Mouse (Mus musculus): ENCODE results near the gene Adora1.

Adora1 gene

GRCm38 (mm10) chr1:134215059-134215458, 20.2 kb downstream of the Adora1 start:
- no peak for DNase-seq

GRCm38 (mm10) chr1:134213405-134213804, 21.8 kb downstream of the Adora1 start:
- no peak for DNase-seq

- DNase-seq: no peak
Observed at GRCm38 (mm10) chr1:134212351-134212750, 22.9 kb downstream of the Adora1 start.

DNA sequence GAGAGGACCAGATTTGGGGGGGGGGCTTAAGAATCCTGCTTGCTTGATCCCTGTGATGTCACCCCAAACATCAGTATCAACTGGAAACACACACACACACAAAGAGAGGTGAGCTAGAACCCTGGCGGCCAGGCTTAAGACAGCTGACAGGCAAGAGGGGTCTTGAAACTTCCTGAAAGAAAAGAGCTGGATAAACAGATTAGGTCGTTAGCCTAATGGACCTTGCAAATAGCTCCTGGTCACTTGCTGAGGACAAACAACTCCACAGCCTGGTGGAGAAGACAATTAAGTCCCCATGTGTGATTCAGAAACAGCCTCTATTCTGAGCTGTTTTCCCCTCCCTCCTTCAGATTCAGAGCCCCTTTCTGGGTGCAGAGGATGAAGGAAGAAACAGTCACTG, 23.6 kb downstream of the Adora1 start:
- DNase-seq: no peak

DNA sequence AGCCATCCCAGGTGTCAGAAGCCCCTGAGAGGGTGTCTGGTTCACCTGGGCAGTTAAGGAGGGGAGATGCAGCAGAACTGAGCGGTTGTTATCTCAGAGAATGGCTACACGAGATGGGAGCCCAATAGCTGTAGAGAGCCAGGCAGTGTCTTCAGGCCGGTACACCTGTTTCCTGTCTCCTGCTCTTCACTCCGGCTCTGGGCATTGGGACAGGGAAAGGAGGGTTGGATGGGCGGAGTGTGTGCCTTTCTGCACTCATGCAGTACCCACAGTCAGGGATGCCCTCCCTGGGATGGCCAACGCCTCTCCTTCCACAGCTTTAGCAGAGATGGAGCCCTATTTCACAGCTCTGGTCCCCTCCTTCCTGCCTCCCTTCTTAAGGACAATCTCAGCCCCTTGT, 24.2 kb downstream of the Adora1 start:
- no peak for DNase-seq

DNA sequence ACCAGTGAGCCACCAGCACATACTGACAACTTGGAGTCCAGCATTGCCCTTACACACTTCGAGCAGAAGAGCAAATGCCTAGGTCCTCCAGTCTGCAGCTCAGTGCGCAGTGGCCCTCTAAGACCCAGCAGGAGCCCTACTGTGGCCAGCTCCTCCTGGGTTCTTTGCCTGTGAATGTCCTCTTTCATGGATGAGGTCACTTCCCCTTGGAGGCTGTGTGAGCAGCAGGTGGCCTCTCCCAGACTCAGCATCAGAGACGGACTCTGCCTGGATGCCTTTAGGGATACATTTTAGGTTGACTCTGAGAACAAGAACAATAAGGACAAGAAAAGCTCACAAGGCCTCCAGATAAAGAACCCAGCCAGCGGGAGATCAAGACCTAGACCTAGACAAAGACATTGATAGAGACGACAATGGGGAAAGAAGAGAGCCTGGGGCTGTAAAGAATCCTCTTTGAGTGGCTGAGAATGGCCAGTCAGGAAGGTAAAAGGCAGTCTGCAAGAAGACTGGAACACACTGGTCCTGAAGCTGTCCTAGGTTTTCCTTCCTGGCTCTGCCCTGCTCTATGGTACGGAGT, 25.0 kb downstream of the Adora1 start:
- no peak for DNase-seq

GRCm38 (mm10) chr1:134206085-134206484, 29.1 kb downstream of the Adora1 start:
- no peak for DNase-seq

DNA sequence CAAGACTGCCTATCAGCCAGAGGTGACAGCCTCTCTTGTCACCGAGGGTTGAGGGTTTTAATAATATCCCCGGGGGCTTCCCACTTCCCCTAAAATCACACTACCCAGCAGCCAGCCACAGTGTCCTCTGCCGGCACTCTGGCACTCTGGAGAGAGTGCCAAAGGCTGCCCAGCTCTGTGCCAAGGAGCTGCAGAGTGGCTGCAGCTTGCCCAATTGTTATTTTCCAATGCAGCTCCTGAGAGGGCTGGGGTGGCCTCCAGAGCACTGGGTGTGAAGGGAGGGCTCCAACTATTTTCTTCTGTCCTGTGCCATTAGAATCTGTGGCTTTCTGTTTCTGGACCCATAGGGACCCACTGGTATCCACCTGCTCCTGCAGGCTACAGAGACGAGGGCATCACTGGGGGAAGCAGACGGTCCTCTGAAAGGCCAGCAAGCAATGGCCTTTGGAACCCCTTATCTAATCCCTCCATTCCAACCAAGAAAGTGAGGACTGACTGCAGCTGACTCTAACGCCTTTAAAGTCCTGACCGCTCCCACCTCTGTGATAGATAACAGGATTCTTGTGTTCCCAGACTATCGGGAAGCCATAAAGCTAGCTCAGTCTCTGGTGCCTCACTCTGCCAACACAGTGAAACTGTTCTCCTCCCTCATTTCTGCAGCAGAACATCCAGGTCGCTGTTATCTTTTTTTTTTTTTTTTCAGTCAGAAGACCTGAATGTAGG, 29.8 kb downstream of the Adora1 start:
- no peak for DNase-seq

GRCm38 (mm10) chr1:134204230-134204629, 31.0 kb downstream of the Adora1 start:
- no peak for DNase-seq

GRCm38 (mm10) chr1:134201751-134202420, 33.3 kb downstream of the Adora1 start:
- DNase-seq: peak; percentile 58

GRCm38 (mm10) chr1:134200998-134201686, 34.1 kb downstream of the Adora1 start:
- no peak for DNase-seq

DNA sequence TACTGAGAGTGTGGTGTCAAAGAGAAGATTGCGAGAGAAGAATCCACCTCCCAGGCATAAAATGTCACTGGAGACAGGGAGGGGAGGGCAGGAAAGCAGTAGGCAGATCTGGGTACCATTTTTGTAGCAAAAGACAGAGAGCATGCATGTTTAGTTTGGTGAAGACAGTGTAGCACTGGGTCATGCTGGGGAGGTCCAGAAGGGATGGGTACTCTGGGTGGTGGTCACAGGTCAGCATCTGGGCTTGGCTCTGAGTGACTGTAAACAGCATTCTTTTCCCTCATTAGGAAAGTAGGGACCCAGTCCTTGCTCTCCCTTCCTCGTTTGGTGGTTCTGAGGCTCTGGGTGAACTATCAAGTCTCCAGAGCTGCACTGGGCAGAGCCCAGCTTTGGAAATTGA, 34.8 kb downstream of the Adora1 start:
- no peak for DNase-seq

DNA sequence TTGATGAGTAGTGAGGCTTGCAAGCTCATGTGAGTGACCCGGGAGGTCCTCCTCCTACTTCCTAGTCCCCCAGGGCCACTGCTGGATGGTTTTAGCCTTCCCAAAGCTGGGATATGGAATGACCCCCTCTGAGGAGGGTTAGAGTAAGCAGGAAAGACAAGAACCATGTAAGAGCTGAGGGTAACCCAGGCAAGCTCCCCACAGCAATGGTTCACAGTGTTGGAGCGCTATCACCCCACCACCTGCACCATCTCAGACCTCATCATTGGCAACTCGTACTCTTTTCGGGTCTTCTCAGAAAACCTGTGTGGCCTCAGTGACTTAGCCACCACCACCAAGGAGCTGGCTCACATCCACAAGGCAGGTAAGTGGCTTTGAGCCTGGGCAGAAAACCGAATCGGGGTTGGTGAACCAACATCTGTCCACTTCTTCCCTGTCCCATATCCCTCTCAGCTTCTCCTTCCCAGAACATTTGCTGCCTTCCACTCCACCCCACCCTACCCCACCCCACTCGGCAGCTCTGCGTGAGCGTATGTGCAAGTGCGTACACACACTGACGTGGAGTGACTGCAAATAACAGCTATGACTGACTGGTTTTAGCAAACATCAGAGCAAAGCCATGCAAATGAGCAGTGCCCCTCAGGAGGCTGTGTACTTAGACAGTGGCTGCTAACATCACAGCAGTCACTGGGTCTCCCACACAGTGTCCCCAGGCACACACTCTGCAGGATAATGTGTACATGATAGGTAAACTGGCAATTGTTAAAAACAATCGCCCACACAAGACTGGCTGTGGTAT, 36.8 kb downstream of the Adora1 start:
- no peak for DNase-seq

DNA sequence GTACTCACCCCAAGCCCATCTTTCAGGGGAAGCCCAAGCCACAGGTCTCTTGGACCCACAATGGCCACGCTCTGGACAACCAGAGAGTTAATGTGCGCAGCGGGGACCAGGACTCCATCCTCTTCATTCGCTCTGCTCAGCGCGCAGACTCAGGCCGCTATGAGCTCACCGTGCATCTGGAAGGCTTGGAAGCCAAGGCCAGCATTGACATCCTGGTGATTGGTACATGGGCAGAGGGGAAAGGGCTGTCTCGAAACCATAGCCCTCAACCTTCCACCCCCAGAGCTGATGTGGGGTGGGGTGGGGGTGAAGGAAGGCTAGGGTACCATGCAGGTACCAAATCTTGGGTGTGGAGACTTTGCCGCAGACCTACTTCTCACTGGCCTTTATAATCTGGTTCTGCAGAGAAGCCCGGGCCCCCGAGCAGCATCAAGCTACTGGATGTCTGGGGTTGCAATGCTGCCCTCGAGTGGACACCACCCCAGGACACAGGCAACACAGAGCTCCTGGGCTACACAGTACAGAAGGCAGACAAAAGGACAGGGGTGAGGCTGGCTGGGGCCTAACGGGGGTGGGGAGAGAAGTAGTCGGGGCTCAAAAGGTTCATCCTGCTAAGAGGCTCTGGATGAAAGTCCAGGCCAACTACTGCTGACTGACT, 37.8 kb downstream of the Adora1 start:
- no peak for DNase-seq

GRCm38 (mm10) chr1:134196386-134196785, 38.8 kb downstream of the Adora1 start:
- peak; percentile 78 for DNase-seq

GRCm38 (mm10) chr1:134195979-134196378, 39.3 kb downstream of the Adora1 start:
- DNase-seq: no peak

DNA sequence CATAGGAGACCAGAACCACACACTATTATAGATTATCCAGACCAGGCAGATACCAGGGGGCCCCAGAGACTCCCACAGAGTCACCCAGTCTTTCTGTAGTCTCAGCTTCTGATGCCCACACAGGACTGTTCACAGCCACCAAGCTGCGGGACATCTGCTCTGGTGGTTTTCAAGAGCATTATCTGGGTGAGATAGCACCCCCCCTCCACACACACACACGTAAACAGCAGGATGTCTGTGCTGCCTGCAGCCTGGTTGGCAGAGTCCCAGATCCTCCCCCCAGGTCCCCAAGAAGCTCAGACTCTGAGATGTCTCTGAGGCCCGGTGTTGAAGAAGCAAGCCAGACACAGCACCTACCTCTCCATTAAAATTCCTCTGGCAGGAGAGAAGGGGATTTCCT, 39.7 kb downstream of the Adora1 start:
- DNase-seq: no peak

DNA sequence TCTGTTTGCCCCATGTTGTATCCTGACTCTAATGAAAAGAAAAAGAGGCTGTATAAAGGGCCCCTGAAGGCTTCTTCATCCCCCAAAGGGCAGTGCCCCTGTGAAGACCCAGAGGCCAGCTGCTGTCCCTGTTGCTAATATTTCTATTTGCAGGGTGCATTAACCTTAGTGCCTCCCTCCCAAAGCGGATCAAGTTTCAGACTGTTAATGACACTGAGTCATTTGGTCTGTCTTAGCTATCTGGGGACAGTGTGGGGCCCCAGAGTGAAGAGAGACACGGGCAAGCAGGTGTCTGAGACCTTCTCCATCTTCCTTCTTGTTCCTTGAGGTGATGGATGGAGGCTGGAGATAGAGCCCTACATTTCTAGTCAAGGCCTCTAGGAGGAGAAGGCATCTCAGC, 40.1 kb downstream of the Adora1 start:
- DNase-seq: no peak

DNA sequence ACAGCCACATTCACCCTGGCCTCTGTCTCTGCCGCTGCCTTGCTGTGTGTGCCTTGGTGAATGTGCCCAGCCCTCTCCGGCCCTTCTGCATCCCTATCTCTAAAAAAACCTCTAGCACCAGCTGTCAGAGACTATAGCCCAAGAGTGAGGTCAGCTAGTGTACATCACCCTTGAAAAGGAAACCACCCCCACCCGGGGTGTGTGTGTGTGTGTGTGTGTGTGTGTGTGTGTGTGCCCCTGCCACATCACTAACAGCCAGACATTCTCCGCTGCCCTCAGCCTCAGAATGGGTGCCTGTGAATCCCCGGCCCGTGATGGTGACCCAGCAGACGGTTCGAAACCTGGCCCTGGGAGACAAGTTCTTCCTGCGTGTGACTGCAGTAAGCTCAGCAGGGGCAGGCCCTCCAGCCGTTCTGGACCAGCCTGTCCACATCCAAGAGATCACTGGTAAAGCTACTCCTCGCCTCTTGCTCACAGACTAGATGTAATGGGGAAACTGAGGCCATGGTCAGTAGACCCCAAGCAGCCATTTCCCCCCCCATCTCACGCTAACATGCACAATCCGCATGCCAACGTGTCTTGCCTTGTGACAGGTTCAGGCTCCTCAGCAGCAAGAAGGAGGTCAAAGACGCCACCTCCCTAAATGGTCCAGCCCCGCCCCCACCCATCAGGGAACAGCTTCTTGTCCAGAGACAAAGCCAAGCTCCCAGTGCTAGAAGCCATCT, 40.8 kb downstream of the Adora1 start:
- DNase-seq: no peak

GRCm38 (mm10) chr1:134193674-134194197, 41.5 kb downstream of the Adora1 start:
- no peak for DNase-seq

GRCm38 (mm10) chr1:134193126-134193525, 42.1 kb downstream of the Adora1 start, which contains the start of gene Mybph:
Gene Mybph, plus strand, starts transcription at chr1:134193448.
- DNase-seq: no peak
